Mouse (Mus musculus): Measurements from ENCODE around the gene Abr. TPM values are rescaled to one million over a fixed set of nuclear protein-coding genes. Genes with fewer than 3 reads are reported as not detected.

The Abr gene
- polyA plus RNA-seq, 1 experiment, result 54.8 TPM

- peaks cover 4% of the 10 kb centered on the region for H3K4me1 ChIP-seq (ENCODE audit: control insufficient read depth, insufficient read depth, low read length)
- 52% methylated on average over 11 of the region's 14 CpGs for WGBS
These were observed 28.9 kb upstream of the Abr start for GRCm38 (mm10) chr11:76650862-76651560.

GRCm38 (mm10) chr11:76647500-76647899, 25.4 kb upstream of the Abr start:
- DNase-seq, result peak; percentile 58
- WGBS, result 3% methylated on average over 9 of the region's 9 CpGs
- peak; percentile 86 for TF ChIP-seq CTCF (IDR thresholded peaks at IDR 0.05; ENCODE audit: insufficient read depth, low read length)
- no peak for TF ChIP-seq POLR2A (IDR thresholded peaks at IDR 0.05; ENCODE audit: borderline replicate concordance, extremely low read depth, low read depth, low read length)
- no peak overlapping the region for H3K4me3 ChIP-seq (replicated peaks; ENCODE audit: extremely low read depth, low read depth, low read length)
- H3K4me1 ChIP-seq (ENCODE audit: control insufficient read depth, insufficient read depth, low read length), result peaks cover 4% of the 10 kb centered on the region

More at GRCm38 (mm10) chr11:76650862-76651560, 28.9 kb upstream of the Abr start:
- H3K4me3 ChIP-seq (replicated peaks; ENCODE audit: extremely low read depth, low read depth, low read length), result no peak overlapping the region
- no peak for DNase-seq
- TF ChIP-seq CTCF (IDR thresholded peaks at IDR 0.05; ENCODE audit: insufficient read depth, low read length) (no peak), POLR2A (IDR thresholded peaks at IDR 0.05; ENCODE audit: borderline replicate concordance, extremely low read depth, low read depth, low read length) (no peak)

- Histone ChIP-seq H3K4me3 (replicated peaks; ENCODE audit: extremely low read depth, low read depth, low read length) (no peak overlapping the region), H3K4me1 (ENCODE audit: control insufficient read depth, insufficient read depth, low read length) (peaks cover 4% of the 10 kb centered on the region)
- no peak for DNase-seq
- no peak for TF ChIP-seq POLR2A (IDR thresholded peaks at IDR 0.05; ENCODE audit: borderline replicate concordance, extremely low read depth, low read depth, low read length)
- TF ChIP-seq CTCF (IDR thresholded peaks at IDR 0.05; ENCODE audit: insufficient read depth, low read length), result no peak
- 4% methylated on average over 7 of the region's 7 CpGs for WGBS
These were observed 24.9 kb upstream of the Abr start for GRCm38 (mm10) chr11:76647062-76647461.

- 2% methylated on average over 19 of the region's 19 CpGs for WGBS
- H3K4me1 ChIP-seq (ENCODE audit: control insufficient read depth, insufficient read depth, low read length), result peaks cover 4% of the 10 kb centered on the region
- DNase-seq, result peak; percentile 86
- H3K4me3 ChIP-seq (replicated peaks; ENCODE audit: extremely low read depth, low read depth, low read length), result no peak overlapping the region
- TF ChIP-seq CTCF (IDR thresholded peaks at IDR 0.05; ENCODE audit: insufficient read depth, low read length), result peak; percentile 91
- no peak for TF ChIP-seq POLR2A (IDR thresholded peaks at IDR 0.05; ENCODE audit: borderline replicate concordance, extremely low read depth, low read depth, low read length)
These were observed 23.8 kb upstream of the Abr start for GRCm38 (mm10) chr11:76645955-76646354.

GRCm38 (mm10) chr11:76645036-76645435, 22.9 kb upstream of the Abr start:
- H3K4me1 ChIP-seq (ENCODE audit: control insufficient read depth, insufficient read depth, low read length), result peaks cover 4% of the 10 kb centered on the region
- 69% methylated on average over 9 of the region's 9 CpGs for WGBS
- no peak for DNase-seq
- TF ChIP-seq CTCF (IDR thresholded peaks at IDR 0.05; ENCODE audit: insufficient read depth, low read length), result no peak
- TF ChIP-seq POLR2A (IDR thresholded peaks at IDR 0.05; ENCODE audit: borderline replicate concordance, extremely low read depth, low read depth, low read length), result no peak
- H3K4me3 ChIP-seq (replicated peaks; ENCODE audit: extremely low read depth, low read depth, low read length), result no peak overlapping the region

- no peak for DNase-seq
- peaks cover 4% of the 10 kb centered on the region for H3K4me1 ChIP-seq (ENCODE audit: control insufficient read depth, insufficient read depth, low read length)
- TF ChIP-seq POLR2A (IDR thresholded peaks at IDR 0.05; ENCODE audit: borderline replicate concordance, extremely low read depth, low read depth, low read length) (no peak), CTCF (IDR thresholded peaks at IDR 0.05; ENCODE audit: insufficient read depth, low read length) (no peak)
- 83% methylated on average over 6 of the region's 6 CpGs for WGBS
- H3K4me3 ChIP-seq (replicated peaks; ENCODE audit: extremely low read depth, low read depth, low read length), result no peak overlapping the region
These were observed 22.1 kb upstream of the Abr start for GRCm38 (mm10) chr11:76644257-76644656.

GRCm38 (mm10) chr11:76640231-76640630, 18.1 kb upstream of the Abr start:
- H3K4me3 ChIP-seq (replicated peaks; ENCODE audit: extremely low read depth, low read depth, low read length), result no peak overlapping the region
- no peaks in the 10 kb centered on the region for H3K4me1 ChIP-seq (ENCODE audit: control insufficient read depth, insufficient read depth, low read length)
- WGBS, result 62% methylated on average over 4 of the region's 4 CpGs
- no peak for DNase-seq
- TF ChIP-seq POLR2A (IDR thresholded peaks at IDR 0.05; ENCODE audit: borderline replicate concordance, extremely low read depth, low read depth, low read length) (no peak), CTCF (IDR thresholded peaks at IDR 0.05; ENCODE audit: insufficient read depth, low read length) (no peak)

- 78% methylated on average over 17 of the region's 17 CpGs for WGBS
- H3K4me3 ChIP-seq (replicated peaks; ENCODE audit: extremely low read depth, low read depth, low read length), result no peak overlapping the region
- H3K4me1 ChIP-seq (ENCODE audit: control insufficient read depth, insufficient read depth, low read length), result no peaks in the 10 kb centered on the region
- no peak for DNase-seq
- TF ChIP-seq CTCF (IDR thresholded peaks at IDR 0.05; ENCODE audit: insufficient read depth, low read length), result no peak
- no peak for TF ChIP-seq POLR2A (IDR thresholded peaks at IDR 0.05; ENCODE audit: borderline replicate concordance, extremely low read depth, low read depth, low read length)
These were observed 17.3 kb upstream of the Abr start for GRCm38 (mm10) chr11:76639269-76639985.

- TF ChIP-seq CTCF (IDR thresholded peaks at IDR 0.05; ENCODE audit: insufficient read depth, low read length) (no peak), POLR2A (IDR thresholded peaks at IDR 0.05; ENCODE audit: borderline replicate concordance, extremely low read depth, low read depth, low read length) (no peak)
- 65% methylated on average over 5 of the region's 5 CpGs for WGBS
- DNase-seq, result no peak
- H3K4me3 ChIP-seq (replicated peaks; ENCODE audit: extremely low read depth, low read depth, low read length), result no peak overlapping the region
- H3K4me1 ChIP-seq (ENCODE audit: control insufficient read depth, insufficient read depth, low read length), result no peaks in the 10 kb centered on the region
These were observed 8.4 kb upstream of the Abr start for GRCm38 (mm10) chr11:76630487-76630886.

- Histone ChIP-seq H3K4me1 (ENCODE audit: control insufficient read depth, insufficient read depth, low read length) (no peaks in the 10 kb centered on the region), H3K4me3 (replicated peaks; ENCODE audit: extremely low read depth, low read depth, low read length) (no peak overlapping the region)
- TF ChIP-seq CTCF (IDR thresholded peaks at IDR 0.05; ENCODE audit: insufficient read depth, low read length) (no peak), POLR2A (IDR thresholded peaks at IDR 0.05; ENCODE audit: borderline replicate concordance, extremely low read depth, low read depth, low read length) (no peak)
- no peak for DNase-seq
- WGBS, result 45% methylated on average over 2 of the region's 2 CpGs
These were observed 7.9 kb upstream of the Abr start for GRCm38 (mm10) chr11:76630023-76630422.
